Mouse (Mus musculus) E14TG2a.4 (cell line): ENCODE data around the gene Kndc1.

Experiments used
- H3K27me3 ChIP-seq: 2 replicates; pipeline ENCODE4 v1.6.1; 2014; ENCODE audit warnings: low read length, control low read depth; ENCODE audit not compliant: insufficient read depth
- H3K36me3 ChIP-seq: 2 replicates; pipeline ENCODE4 v1.6.1; 2014; ENCODE audit warnings: low read length, control low read depth; ENCODE audit not compliant: insufficient read depth
- H3K4me1 ChIP-seq: replicated peaks from 2 replicates; pipeline ENCODE4 v1.6.1; 2014; ENCODE audit warnings: low read depth, low read length, control low read depth
- H3K4me3 ChIP-seq: replicated peaks from 2 replicates; pipeline ENCODE4 v1.5.1; 2014; ENCODE audit warnings: mild to moderate bottlenecking, low read length
- H3K9me3 ChIP-seq: 2 replicates; pipeline ENCODE4 v1.6.1; 2014; ENCODE audit warnings: low read length, control low read depth
- CTCF ChIP-seq: conservative IDR thresholded peaks from 2 replicates; pipeline ENCODE4 v1.5.1; 2014; ENCODE audit warnings: low read length
- NANOG ChIP-seq: IDR thresholded peaks from 2 replicates; pipeline ENCODE4 v1.6.1; 2014; ENCODE audit warnings: borderline replicate concordance, low read length, mixed read lengths
- POU5F1 ChIP-seq: IDR thresholded peaks from 2 replicates; pipeline ENCODE4 v1.6.1; 2014; ENCODE audit warnings: low read length, borderline replicate concordance

Kndc1 gene

DNA sequence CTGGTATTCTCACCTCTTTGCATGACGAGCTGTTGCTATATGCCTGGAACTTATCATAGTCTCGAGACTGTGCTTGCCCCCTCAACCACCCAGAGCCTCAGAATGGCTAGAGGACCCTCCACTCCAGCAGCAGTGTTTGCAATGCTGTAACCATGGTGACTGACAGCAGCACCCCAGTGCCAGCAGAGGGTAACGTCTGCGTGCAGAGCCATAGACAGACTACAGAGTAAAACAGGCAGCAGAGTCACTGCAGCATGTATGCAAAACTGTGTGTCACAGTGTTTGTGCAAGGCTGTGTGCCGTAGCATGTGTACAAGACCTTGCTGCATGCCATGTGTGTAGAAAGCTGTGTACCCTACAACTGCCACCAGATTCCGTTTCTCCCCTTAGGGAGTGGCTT is 15.0 kb downstream of the Kndc1 start:
- Histone ChIP-seq H3K27me3 (peaks cover 38% of the 10 kb centered on the region), H3K36me3 (no peaks in the 10 kb centered on the region), H3K9me3 (no peaks in the 10 kb centered on the region), H3K4me3 (no peak overlapping the region), H3K4me1 (peaks cover 37% of the 10 kb centered on the region)
- TF ChIP-seq NANOG: no peak

DNA sequence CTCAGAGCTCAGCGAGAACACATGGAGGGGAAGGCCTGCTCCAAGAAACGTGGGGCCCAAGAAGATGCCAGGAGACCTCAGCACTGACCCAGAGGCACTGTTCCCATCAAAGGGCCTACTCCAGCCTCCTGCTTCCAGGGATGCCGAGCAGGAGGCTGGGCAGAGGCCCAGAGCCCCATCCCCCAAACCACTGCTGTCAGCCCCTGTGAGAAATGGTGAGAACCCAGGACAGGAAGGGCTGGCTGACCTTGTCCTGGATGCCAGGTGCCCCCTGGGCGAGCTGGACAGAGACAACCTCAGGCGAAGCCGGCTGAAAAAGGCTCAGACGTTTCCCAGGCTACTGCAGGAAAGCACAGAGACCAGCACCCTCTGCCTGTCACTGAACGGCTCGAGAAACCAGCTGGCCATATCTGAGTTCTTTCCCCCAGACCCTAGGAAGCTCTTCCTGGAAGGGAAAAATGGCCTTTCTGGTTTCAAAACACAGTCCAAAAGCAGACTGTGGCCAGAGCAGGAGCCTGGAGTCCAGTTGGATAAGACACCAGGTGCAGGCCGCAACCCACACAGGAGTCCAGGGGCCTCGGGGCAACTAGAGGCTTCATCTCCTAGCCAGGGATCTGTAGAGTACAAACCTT is 15.8 kb downstream of the Kndc1 start:
- peaks cover 43% of the 10 kb centered on the region for H3K4me1 ChIP-seq
- H3K36me3 ChIP-seq: no peaks in the 10 kb centered on the region
- TF ChIP-seq POU5F1 (no peak), NANOG (no peak), CTCF (no peak)
- no peak overlapping the region for H3K4me3 ChIP-seq
- H3K27me3 ChIP-seq: peaks cover 34% of the 10 kb centered on the region
- H3K9me3 ChIP-seq: no peaks in the 10 kb centered on the region

DNA sequence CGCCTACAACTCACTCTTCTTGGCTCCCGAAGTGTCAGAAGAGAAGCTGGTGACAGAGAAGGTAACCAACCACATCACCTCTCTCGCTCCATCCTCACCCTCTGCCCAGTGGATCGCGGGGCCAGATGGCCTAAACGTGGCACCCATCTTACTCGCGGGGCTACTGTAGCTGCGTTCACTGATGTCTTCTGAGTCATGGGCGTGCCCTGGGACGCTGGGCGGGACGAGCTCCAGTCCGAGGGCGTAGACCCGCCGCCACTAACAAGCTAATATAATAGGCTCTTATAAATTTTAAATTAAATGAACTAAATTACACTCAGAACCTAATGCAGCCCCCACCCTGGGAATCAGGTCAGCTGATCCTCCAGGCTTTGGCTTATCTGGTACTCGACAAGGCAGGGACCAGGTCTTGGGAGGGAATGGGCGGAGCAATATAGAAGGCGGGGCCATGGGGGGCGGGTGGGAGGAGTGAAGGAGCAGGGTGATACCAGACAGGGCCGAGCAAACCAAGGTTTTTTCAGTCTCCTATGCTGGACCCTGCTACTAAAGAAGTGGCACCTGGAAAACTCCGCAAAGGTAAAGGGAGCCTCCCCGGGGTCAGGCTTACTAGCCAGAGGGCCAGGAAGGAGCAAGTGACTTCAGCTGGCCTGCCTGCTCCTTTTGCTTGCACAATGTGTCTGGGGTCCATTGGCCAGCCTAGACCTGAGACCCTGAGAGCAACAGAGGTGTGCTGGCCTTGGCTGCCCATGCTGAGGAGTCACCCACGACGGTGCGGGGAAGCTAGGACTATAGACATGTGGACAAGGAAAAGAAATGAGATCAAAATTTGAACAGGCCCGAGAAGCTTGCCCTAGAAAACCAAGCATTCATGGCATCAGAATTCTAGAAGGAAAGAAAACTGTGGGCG is 19.9 kb downstream of the Kndc1 start:
- TF ChIP-seq POU5F1 (no peak), NANOG (no peak)
- Histone ChIP-seq H3K36me3 (no peaks in the 10 kb centered on the region), H3K4me1 (peaks cover 35% of the 10 kb centered on the region), H3K4me3 (peak overlapping the region; percentile 75), H3K9me3 (no peaks in the 10 kb centered on the region), H3K27me3 (peaks cover 46% of the 10 kb centered on the region)

DNA sequence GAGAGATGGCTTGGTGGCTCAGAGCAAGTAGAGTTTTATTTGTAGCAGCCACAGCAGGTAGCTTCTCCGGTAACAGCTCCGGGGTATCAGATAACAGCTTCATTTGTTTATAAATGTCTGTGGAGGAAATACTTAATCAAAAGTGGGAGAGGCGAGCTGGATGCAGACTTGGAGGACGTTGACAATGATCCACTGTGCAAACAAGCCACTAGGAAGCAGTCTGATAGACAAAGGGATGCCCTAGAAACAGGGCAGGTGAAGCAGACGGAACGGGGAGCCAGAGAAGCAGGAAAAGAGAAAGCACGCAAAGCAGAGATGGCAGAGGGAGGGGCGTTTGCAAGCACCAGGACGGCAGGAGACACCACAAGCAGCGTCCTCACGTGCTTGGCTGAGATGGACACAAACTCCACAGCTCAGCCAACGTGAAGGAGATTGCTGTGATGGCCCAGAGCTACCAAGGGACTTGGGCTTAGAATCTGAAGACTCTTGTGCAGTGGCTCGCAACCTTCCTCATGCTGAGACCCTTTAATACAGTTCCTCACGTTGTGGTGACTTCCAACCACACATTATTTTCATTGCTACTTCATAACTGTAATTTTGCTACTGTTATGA is 21.3 kb downstream of the Kndc1 start:
- Histone ChIP-seq H3K36me3 (0 out of 2 replicates have a peak, but pooled peaks cover 6% of the 10 kb centered on the region), H3K4me1 (peaks cover 35% of the 10 kb centered on the region), H3K9me3 (no peaks in the 10 kb centered on the region), H3K27me3 (peaks cover 54% of the 10 kb centered on the region), H3K4me3 (peak overlapping the region; percentile 75)
- TF ChIP-seq POU5F1: no peak
- no peak for TF ChIP-seq CTCF
- TF ChIP-seq NANOG: peak; percentile 44; the same call in 1 of the 2 replicates

DNA sequence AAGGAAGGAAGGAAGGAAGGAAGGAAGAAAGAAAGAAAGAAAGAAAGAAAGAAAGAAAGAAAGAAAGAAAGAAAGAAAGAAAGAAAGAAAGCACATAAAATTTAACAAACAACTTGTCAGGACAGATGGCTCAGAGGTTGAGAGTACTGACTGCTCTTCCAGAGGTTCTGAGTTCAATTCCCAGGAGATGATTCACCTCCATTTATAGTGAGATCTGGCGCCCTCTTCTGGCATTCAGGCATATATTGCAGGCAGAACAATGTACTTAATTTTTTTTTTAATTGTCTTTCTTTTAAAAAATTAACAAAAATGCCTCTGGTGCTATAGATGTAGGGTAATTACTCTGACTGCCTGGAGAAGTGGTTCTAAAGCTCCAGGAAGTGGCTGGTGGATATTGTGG is 21.8 kb downstream of the Kndc1 start:
- TF ChIP-seq CTCF (no peak), POU5F1 (no peak), NANOG (no peak)
- peaks cover 10% of the 10 kb centered on the region; the same call in 1 of the 2 replicates for H3K36me3 ChIP-seq
- peaks cover 56% of the 10 kb centered on the region for H3K27me3 ChIP-seq
- peaks cover 35% of the 10 kb centered on the region for H3K4me1 ChIP-seq
- no peak overlapping the region for H3K4me3 ChIP-seq
- no peaks in the 10 kb centered on the region for H3K9me3 ChIP-seq

DNA sequence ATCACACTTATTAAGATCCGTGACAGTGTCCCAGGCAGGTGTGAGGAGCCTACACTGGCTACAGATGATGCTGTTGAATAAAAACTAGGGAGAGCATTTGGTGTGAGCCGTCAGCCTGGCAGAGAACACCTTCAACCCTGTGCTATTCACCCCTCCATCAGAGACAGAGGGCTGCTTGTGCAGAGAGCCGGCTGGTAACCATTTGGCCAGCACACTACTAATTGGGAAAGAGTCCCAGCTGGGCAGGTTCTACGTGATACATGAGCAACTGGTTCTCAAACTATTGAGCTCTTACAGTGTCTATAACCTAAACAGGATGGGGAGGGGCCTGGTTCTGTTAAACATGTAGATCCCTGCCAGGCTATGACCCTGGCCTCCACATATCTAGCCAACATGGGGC is 23.8 kb downstream of the Kndc1 start:
- Histone ChIP-seq H3K27me3 (peaks cover 44% of the 10 kb centered on the region), H3K4me1 (peaks cover 35% of the 10 kb centered on the region), H3K4me3 (no peak overlapping the region), H3K9me3 (no peaks in the 10 kb centered on the region), H3K36me3 (peaks cover 12% of the 10 kb centered on the region)
- TF ChIP-seq POU5F1: no peak
- no peak for TF ChIP-seq CTCF
- TF ChIP-seq NANOG: no peak

DNA sequence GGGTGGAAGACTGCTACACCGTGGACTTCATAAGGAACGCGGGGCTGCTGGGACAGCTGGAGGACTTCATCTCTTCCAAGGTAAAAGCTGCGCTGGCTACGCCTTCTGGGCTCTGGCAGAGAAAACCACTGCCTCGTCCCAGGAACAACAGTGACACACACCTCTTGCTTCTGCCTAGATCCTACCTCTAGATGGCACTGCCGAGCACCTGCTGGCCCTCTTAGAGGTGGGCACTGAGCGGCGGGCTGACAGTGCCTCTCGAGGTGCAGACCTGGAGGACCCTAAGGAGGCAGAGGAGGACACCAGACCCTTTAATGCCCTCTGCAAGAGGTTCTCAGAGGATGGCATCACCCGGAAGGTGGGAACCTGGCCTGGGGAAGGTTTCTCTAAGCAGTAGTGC is 36.2 kb downstream of the Kndc1 start:
- Histone ChIP-seq H3K27me3 (peaks cover 4% of the 10 kb centered on the region; the same call in 1 of the 2 replicates), H3K4me3 (peak overlapping the region; percentile 23; the same call in 1 of the 2 replicates), H3K4me1 (peaks cover 17% of the 10 kb centered on the region), H3K9me3 (no peaks in the 10 kb centered on the region), H3K36me3 (peaks cover 28% of the 10 kb centered on the region)
- TF ChIP-seq POU5F1 (no peak), NANOG (no peak), CTCF (peak; percentile 91)

DNA sequence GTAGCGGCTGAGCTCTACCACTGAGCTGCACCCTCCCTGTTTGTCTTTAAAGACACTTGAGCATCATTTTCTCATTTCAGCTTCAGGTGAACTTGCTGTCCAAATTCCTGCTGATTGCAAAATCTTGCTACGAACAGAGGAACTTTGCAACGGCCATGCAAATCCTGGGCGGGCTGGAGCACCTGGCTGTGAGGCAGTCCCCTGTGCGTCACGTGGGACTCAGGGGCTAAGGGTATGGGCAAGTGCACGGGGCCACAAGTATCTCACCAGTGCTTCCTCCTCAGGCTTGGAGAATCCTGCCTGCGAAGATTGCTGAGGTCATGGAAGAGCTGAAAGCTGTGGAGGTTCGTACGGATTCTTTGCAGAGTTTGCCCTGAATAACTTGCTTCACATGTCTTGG is 42.2 kb downstream of the Kndc1 start:
- Histone ChIP-seq H3K9me3 (no peaks in the 10 kb centered on the region), H3K4me1 (peaks cover 59% of the 10 kb centered on the region), H3K4me3 (peak overlapping the region; percentile 49), H3K36me3 (peaks cover 16% of the 10 kb centered on the region), H3K27me3 (peaks cover 2% of the 10 kb centered on the region; the same call in 1 of the 2 replicates)
- TF ChIP-seq POU5F1 (no peak), NANOG (no peak)
